Mouse (Mus musculus) liver, embryonic 14.5 days (tissue): ENCODE data around the gene Gnb2. TPM values are rescaled to one million over a fixed set of nuclear protein-coding genes. Genes with fewer than 3 reads are reported as not detected.

Experiments used
- ATAC-seq: fragments of 200-750 bp; cut with Nextera tagmentation; 2 replicates; pipeline ENCODE4 v1.8.0; 2017; ENCODE audit warnings: moderate number of reproducible peaks, mild to moderate bottlenecking, moderate library complexity; ENCODE audit not compliant: insufficient read depth
- DNase-seq, 3 experiments: peaks; one replicate each; pipeline ENCODE4 v3.0.0-alpha.2; 2012 to 2013; ENCODE audit warnings: low read depth in 3 of 3, low spot score in 3 of 3
- H3K27ac ChIP-seq: fragments of 300-500 bp; sonication (generic); 2 replicates; pipeline ENCODE4 v1.5.1; 2014; ENCODE audit warnings: moderate library complexity, mild to moderate bottlenecking, control low read depth, inconsistent platforms
- H3K27me3 ChIP-seq: fragments of 300-500 bp; sonication (generic); 2 replicates; pipeline ENCODE4 v1.6.1; 2014; ENCODE audit warnings: mild to moderate bottlenecking, low read length, moderate library complexity; ENCODE audit not compliant: control insufficient read depth, insufficient read depth
- H3K36me3 ChIP-seq: fragments of 300-500 bp; sonication (generic); replicated peaks from 2 replicates; pipeline ENCODE4 v1.6.1; 2014; ENCODE audit warnings: low read depth; ENCODE audit not compliant: control insufficient read depth, insufficient read depth
- H3K4me1 ChIP-seq, 2 experiments: fragments of 200-500 bp in 1 of 2; fragments of 300-500 bp in 1 of 2; sonication (generic) in 1 of 2; replicated peaks; 2 replicates each; pipeline ENCODE4 v1.6.1; 2012 to 2014; ENCODE audit warnings: antibody characterized with exemption in 1 of 2, inconsistent platforms in 1 of 2, low read length in 1 of 2; ENCODE audit not compliant: control insufficient read depth in 2 of 2, insufficient read depth in 2 of 2
- H3K4me2 ChIP-seq: fragments of 300-500 bp; sonication (generic); 2 replicates; pipeline ENCODE4 v1.6.1; 2014; ENCODE audit warnings: low read depth, mild to moderate bottlenecking, control low read depth, moderate library complexity
- H3K4me3 ChIP-seq, 2 experiments: fragments of 200-500 bp in 1 of 2; fragments of 300-500 bp in 1 of 2; sonication (generic) in 1 of 2; 2 replicates each; pipeline ENCODE4 v1.5.1; 2012 to 2014; ENCODE audit warnings: low read depth in 2 of 2, low read length in 2 of 2, mild to moderate bottlenecking in 2 of 2, control low read depth in 1 of 2, inconsistent platforms in 1 of 2, moderate library complexity in 1 of 2; ENCODE audit not compliant: insufficient read depth in 1 of 2
- H3K9ac ChIP-seq: fragments of 300-500 bp; sonication (generic); replicated peaks from 2 replicates; pipeline ENCODE4 v1.6.1; 2014; ENCODE audit warnings: mild to moderate bottlenecking, control low read depth, moderate library complexity
- H3K9me3 ChIP-seq: fragments of 300-500 bp; sonication (generic); 2 replicates; pipeline ENCODE4 v1.6.1; 2016; ENCODE audit warnings: low read length, mixed read lengths; ENCODE audit not compliant: control insufficient read depth
- CTCF ChIP-seq: IDR thresholded peaks from 2 replicates; pipeline ENCODE4 v1.5.1; 2016; ENCODE audit warnings: antibody characterized with exemption, low read depth, control low read depth
- EP300 ChIP-seq: IDR thresholded peaks from 2 replicates; pipeline ENCODE4 v1.6.1; 2016; ENCODE audit warnings: antibody characterized with exemption, low read depth
- WGBS: fragments of 180-500 bp; shearing (Covaris S2); extraction: QIAGEN DNeasy Blood & Tissue Kit; methylation state at CpG from one replicate; pipeline ENCODE4 v1.1.7; 2014; ENCODE audit not compliant: insufficient replicate concordance; 5-methylcytosine and 5-hydroxymethylcytosine counted together
- polyA plus RNA-seq, 2 experiments: library from polyadenylated mRNA; depleted of rRNA in 1 of 2; stranded (reverse) in 1 of 2; unstranded in 1 of 2; fragments of >200 nt; fragmentation: Nextera tagmentation in 1 of 2; extraction: Ambion mirVana in 1 of 2; gene quantifications; 2 replicates each; pipeline versions ENCODE4 v1.2.1 to v1.2.3; 2012 to 2014

The Gnb2 gene
- polyA plus RNA-seq, 2 experiments = 151 to 211 TPM

DNA sequence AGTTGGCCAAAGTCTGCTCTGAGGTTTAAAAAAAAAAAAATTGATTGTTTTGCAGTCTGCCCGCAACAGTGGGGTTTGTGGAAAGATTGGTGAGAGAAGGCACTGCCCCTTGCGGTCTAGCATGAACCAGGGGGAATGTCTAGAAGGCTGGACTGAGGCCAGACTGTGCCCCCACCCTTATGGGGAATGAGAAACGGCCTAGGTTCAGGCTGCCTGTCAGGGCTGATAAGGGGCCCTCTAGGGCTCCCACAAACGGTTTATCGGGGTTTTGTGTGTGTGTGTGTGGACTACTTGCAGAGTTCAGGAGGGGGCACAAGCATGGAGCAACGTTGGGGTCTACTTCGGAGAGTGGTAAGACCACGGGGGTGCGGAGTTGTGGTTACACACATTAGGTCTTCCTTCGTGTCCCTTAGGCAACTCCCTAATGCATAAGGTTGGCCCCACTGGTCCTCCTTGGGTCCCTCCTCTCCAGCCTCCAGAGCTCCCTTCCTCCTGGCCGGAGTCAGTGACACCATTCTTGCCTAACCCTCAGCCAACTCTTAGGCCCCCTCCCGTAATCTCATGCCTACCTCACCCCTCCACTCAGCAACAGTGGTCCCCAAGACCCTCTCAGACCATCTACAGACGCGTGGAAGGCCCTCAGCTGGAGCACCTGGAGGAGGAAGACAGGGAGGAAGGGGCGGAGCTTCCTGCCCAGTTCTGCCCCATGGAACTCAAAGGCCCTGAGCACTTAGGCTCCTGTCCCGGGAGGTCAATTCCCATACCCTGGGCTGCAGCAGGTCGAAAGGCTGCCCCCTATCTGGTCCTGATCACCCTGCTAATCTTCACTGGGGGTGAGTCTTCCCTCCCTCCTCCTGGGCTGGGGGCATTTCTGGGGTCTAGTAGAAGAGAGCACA is 37.6 kb upstream of the Gnb2 start:
- Histone ChIP-seq H3K27me3 (no peaks in the 10 kb centered on the region), H3K9me3 (no peaks in the 10 kb centered on the region), H3K4me1 (peaks cover 16 to 39% of the 10 kb centered on the region in 2 experiments), H3K36me3 (peaks cover 18% of the 10 kb centered on the region), H3K4me3 (peak overlapping the region; percentile 64 to 83), H3K27ac (peak overlapping the region; percentile 85), H3K9ac (peak overlapping the region; percentile 80), H3K4me2 (peak overlapping the region; percentile 94)
- ATAC-seq = peak; percentile 93
- peak; percentile 78 to 80 (median 78) for DNase-seq
- 9% methylated on average over 17 of the region's 17 CpGs for WGBS
- peak; percentile 54 for TF ChIP-seq CTCF
- peak; percentile 90 for TF ChIP-seq EP300

DNA sequence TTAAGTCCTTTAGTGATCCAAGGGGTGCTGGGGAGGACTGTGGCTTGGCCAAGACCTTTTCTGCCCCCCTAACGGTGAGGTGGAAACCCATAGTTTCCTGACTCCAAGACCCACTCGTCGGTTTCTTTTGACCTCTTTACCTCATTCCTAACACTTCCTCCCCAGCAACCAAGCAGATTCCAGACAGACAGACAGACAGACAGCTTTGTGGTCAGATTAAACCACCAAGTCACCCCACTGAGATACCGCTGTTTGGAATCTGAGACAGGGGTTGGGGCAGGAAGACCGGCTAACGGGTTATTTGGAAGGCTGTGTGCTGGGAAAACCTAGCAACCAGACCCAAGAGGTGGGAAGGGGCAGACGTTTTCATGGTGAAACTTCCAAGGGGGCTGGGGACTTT is 36.9 kb upstream of the Gnb2 start:
- H3K9me3 ChIP-seq = no peaks in the 10 kb centered on the region
- H3K4me1 ChIP-seq = peaks cover 16 to 39% of the 10 kb centered on the region in 2 experiments
- H3K27ac ChIP-seq = peak overlapping the region; percentile 85
- peaks cover 16% of the 10 kb centered on the region for H3K36me3 ChIP-seq
- H3K9ac ChIP-seq = peak overlapping the region; percentile 80
- WGBS = 3% methylated on average over 7 of the region's 7 CpGs
- no peak for TF ChIP-seq EP300
- TF ChIP-seq CTCF = no peak
- no peak for ATAC-seq
- no peak for DNase-seq
- no peaks in the 10 kb centered on the region for H3K27me3 ChIP-seq
- H3K4me2 ChIP-seq = peak overlapping the region; percentile 94
- H3K4me3 ChIP-seq = peak overlapping the region; percentile 64 to 83

GRCm38 (mm10) chr5:137569665-137570064 is 36.4 kb upstream of the Gnb2 start, which contains the start of gene Tfr2:
Tfr2 (plus strand) TSS chr5:137569840.
- peak within 1 kb of the TSS; percentile 64 to 83 for H3K4me3 ChIP-seq
- H3K36me3 ChIP-seq = peaks cover 11% of the 10 kb centered on the region
- H3K9ac ChIP-seq = peak within 1 kb of the TSS; percentile 80
- H3K27me3 ChIP-seq = no peaks in the 10 kb centered on the region
- H3K27ac ChIP-seq = peak within 1 kb of the TSS; percentile 85
- ATAC-seq (peak; percentile 71), DNase-seq (peak; percentile 80 to 81 (median 81))
- H3K9me3 ChIP-seq = no peaks in the 10 kb centered on the region
- TF ChIP-seq CTCF = no peak; the same call in 1 of the 2 replicates
- H3K4me1 ChIP-seq = peaks cover 16 to 39% of the 10 kb centered on the region in 2 experiments
- 3% methylated on average over 9 of the region's 9 CpGs for WGBS
- peak within 1 kb of the TSS; percentile 94 for H3K4me2 ChIP-seq

DNA sequence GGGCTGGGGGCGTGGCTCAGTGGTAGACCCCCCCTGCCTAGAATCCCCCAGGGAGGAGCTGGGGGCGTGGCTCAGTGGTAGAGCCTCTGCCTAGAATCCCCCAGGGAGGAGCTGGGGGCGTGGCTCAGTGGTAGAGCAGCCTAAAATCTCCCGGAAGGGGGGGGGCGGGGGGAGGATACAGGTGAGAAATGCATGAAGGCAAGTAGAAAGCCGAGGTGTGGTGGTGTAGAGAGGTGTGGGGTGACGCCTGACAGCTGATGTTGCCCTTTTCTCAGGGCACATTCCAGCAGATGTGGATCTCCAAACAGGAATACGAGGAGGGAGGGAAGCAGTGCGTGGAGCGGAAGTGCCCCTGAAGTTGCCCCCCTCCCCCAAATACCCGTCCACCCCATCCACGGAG is 35.7 kb upstream of the Gnb2 start:
- H3K9ac ChIP-seq = no peak overlapping the region

GRCm38 (mm10) chr5:137568223-137568798 is 35.0 kb upstream of the Gnb2 start:
- no peaks in the 10 kb centered on the region; the same call in 1 of the 2 replicates for H3K36me3 ChIP-seq
- WGBS = 75% methylated on average over 8 of the region's 8 CpGs
- no peak overlapping the region for H3K9ac ChIP-seq
- DNase-seq = no peak
- ATAC-seq = no peak
- TF ChIP-seq EP300 = no peak
- TF ChIP-seq CTCF = no peak
- no peaks in the 10 kb centered on the region for H3K27me3 ChIP-seq
- H3K9me3 ChIP-seq = no peaks in the 10 kb centered on the region
- peaks cover 16 to 39% of the 10 kb centered on the region in 2 experiments for H3K4me1 ChIP-seq
- no peak overlapping the region for H3K4me3 ChIP-seq
- no peak overlapping the region for H3K27ac ChIP-seq
- H3K4me2 ChIP-seq = no peak overlapping the region

More for the DNA sequence above, 35.7 kb upstream of the Gnb2 start:
- H3K27ac ChIP-seq = no peak overlapping the region
- H3K4me1 ChIP-seq = peaks cover 16 to 39% of the 10 kb centered on the region in 2 experiments
- H3K27me3 ChIP-seq = no peaks in the 10 kb centered on the region
- no peak for DNase-seq
- TF ChIP-seq CTCF (no peak), EP300 (no peak)
- no peak for ATAC-seq
- no peaks in the 10 kb centered on the region for H3K9me3 ChIP-seq
- H3K4me2 ChIP-seq = peak overlapping the region; percentile 94
- 56% methylated on average over 12 of the region's 12 CpGs for WGBS
- H3K36me3 ChIP-seq = peaks cover 5% of the 10 kb centered on the region
- peak overlapping the region in 1 of 2 experiments; percentile 29; a peak in 1 of 4 replicates for H3K4me3 ChIP-seq
